Mouse (Mus musculus): ENCODE data around the gene Plxna4. TPM values are rescaled to one million over a fixed set of nuclear protein-coding genes. Genes with fewer than 3 reads are reported as not detected.

Gene Plxna4
- polyA plus RNA-seq, 1 experiment from 2014 or later, result 1.8 TPM

- H3K27me3 ChIP-seq (replicated peaks; ENCODE audit: control insufficient read depth, insufficient read depth, low read length), result no peaks in the 10 kb centered on the region
- no peaks in the 10 kb centered on the region for H3K4me1 ChIP-seq (replicated peaks; ENCODE audit: control insufficient read depth, insufficient read depth, low read length)
- no peak overlapping the region for H3K4me3 ChIP-seq (ENCODE audit: low read depth, low read length)
- ATAC-seq (replicated peaks; ENCODE audit: low FRiP score) (no peak), DNase-seq (ENCODE audit: low spot score) (no peak)
- H3K9ac ChIP-seq (ENCODE audit: low read depth, low read length), result no peak overlapping the region
- H3K27ac ChIP-seq (ENCODE audit: low read depth, low read length), result no peak overlapping the region
- H3K9me3 ChIP-seq (ENCODE audit: control insufficient read depth, low read length), result no peaks in the 10 kb centered on the region
- H3K4me2 ChIP-seq, result no peak overlapping the region
- no peaks in the 10 kb centered on the region for H3K36me3 ChIP-seq (ENCODE audit: control insufficient read depth, insufficient read depth, low read length)
- WGBS, result 79% methylated on average over 3 of the region's 3 CpGs
Measured at GRCm38 (mm10) chr6:32456641-32457040, 131.4 kb downstream of the Plxna4 start.

- no peak for ATAC-seq (replicated peaks; ENCODE audit: low FRiP score)
- Histone ChIP-seq H3K4me2 (no peak overlapping the region), H3K9me3 (ENCODE audit: control insufficient read depth, low read length) (no peaks in the 10 kb centered on the region), H3K9ac (ENCODE audit: low read depth, low read length) (no peak overlapping the region), H3K27me3 (replicated peaks; ENCODE audit: control insufficient read depth, insufficient read depth, low read length) (no peaks in the 10 kb centered on the region), H3K36me3 (ENCODE audit: control insufficient read depth, insufficient read depth, low read length) (no peaks in the 10 kb centered on the region), H3K4me1 (replicated peaks; ENCODE audit: control insufficient read depth, insufficient read depth, low read length) (no peaks in the 10 kb centered on the region), H3K4me3 (ENCODE audit: low read depth, low read length) (no peak overlapping the region), H3K27ac (ENCODE audit: low read depth, low read length) (no peak overlapping the region)
- no peak for DNase-seq (ENCODE audit: low spot score)
Measured at GRCm38 (mm10) chr6:32451851-32452250, 136.1 kb downstream of the Plxna4 start.

GRCm38 (mm10) chr6:32449237-32449963 is 138.6 kb downstream of the Plxna4 start:
- H3K36me3 ChIP-seq (ENCODE audit: control insufficient read depth, insufficient read depth, low read length), result no peaks in the 10 kb centered on the region
- no peaks in the 10 kb centered on the region for H3K27me3 ChIP-seq (replicated peaks; ENCODE audit: control insufficient read depth, insufficient read depth, low read length)
- no peak for ATAC-seq (replicated peaks; ENCODE audit: low FRiP score)
- H3K4me1 ChIP-seq (replicated peaks; ENCODE audit: control insufficient read depth, insufficient read depth, low read length), result no peaks in the 10 kb centered on the region
- no peak for DNase-seq (ENCODE audit: low spot score)
- H3K4me3 ChIP-seq (ENCODE audit: low read depth, low read length), result no peak overlapping the region
- no peak overlapping the region for H3K4me2 ChIP-seq
- H3K27ac ChIP-seq (ENCODE audit: low read depth, low read length), result no peak overlapping the region
- 76% methylated on average over 8 of the region's 8 CpGs for WGBS
- H3K9me3 ChIP-seq (ENCODE audit: control insufficient read depth, low read length), result no peaks in the 10 kb centered on the region
- H3K9ac ChIP-seq (ENCODE audit: low read depth, low read length), result no peak overlapping the region

GRCm38 (mm10) chr6:32448787-32449186 is 139.2 kb downstream of the Plxna4 start:
- Histone ChIP-seq H3K4me2 (no peak overlapping the region), H3K9me3 (ENCODE audit: control insufficient read depth, low read length) (no peaks in the 10 kb centered on the region), H3K27ac (ENCODE audit: low read depth, low read length) (no peak overlapping the region), H3K36me3 (ENCODE audit: control insufficient read depth, insufficient read depth, low read length) (no peaks in the 10 kb centered on the region), H3K27me3 (replicated peaks; ENCODE audit: control insufficient read depth, insufficient read depth, low read length) (no peaks in the 10 kb centered on the region), H3K4me1 (replicated peaks; ENCODE audit: control insufficient read depth, insufficient read depth, low read length) (no peaks in the 10 kb centered on the region), H3K9ac (ENCODE audit: low read depth, low read length) (no peak overlapping the region), H3K4me3 (ENCODE audit: low read depth, low read length) (no peak overlapping the region)
- no peak for ATAC-seq (replicated peaks; ENCODE audit: low FRiP score)
- WGBS, result 78% methylated on average over 3 of the region's 3 CpGs
- DNase-seq (ENCODE audit: low spot score), result no peak

GRCm38 (mm10) chr6:32446276-32446675 is 141.7 kb downstream of the Plxna4 start:
- Histone ChIP-seq H3K27ac (ENCODE audit: low read depth, low read length) (no peak overlapping the region), H3K4me3 (ENCODE audit: low read depth, low read length) (no peak overlapping the region), H3K36me3 (ENCODE audit: control insufficient read depth, insufficient read depth, low read length) (no peaks in the 10 kb centered on the region), H3K9ac (ENCODE audit: low read depth, low read length) (no peak overlapping the region), H3K4me2 (no peak overlapping the region), H3K9me3 (ENCODE audit: control insufficient read depth, low read length) (no peaks in the 10 kb centered on the region), H3K27me3 (replicated peaks; ENCODE audit: control insufficient read depth, insufficient read depth, low read length) (no peaks in the 10 kb centered on the region), H3K4me1 (replicated peaks; ENCODE audit: control insufficient read depth, insufficient read depth, low read length) (no peaks in the 10 kb centered on the region)
- DNase-seq (ENCODE audit: low spot score) (no peak), ATAC-seq (replicated peaks; ENCODE audit: low FRiP score) (no peak)
- WGBS, result 75% methylated on average over 4 of the region's 4 CpGs

GRCm38 (mm10) chr6:32445246-32445645 is 142.7 kb downstream of the Plxna4 start:
- H3K9ac ChIP-seq (ENCODE audit: low read depth, low read length), result no peak overlapping the region
- H3K27ac ChIP-seq (ENCODE audit: low read depth, low read length), result no peak overlapping the region
- H3K4me2 ChIP-seq, result no peak overlapping the region
- WGBS, result 57% methylated on average over 2 of the region's 2 CpGs
- no peaks in the 10 kb centered on the region for H3K27me3 ChIP-seq (replicated peaks; ENCODE audit: control insufficient read depth, insufficient read depth, low read length)
- no peaks in the 10 kb centered on the region for H3K9me3 ChIP-seq (ENCODE audit: control insufficient read depth, low read length)
- H3K4me1 ChIP-seq (replicated peaks; ENCODE audit: control insufficient read depth, insufficient read depth, low read length), result no peaks in the 10 kb centered on the region
- DNase-seq (ENCODE audit: low spot score) (no peak), ATAC-seq (replicated peaks; ENCODE audit: low FRiP score) (no peak)
- H3K36me3 ChIP-seq (ENCODE audit: control insufficient read depth, insufficient read depth, low read length), result no peaks in the 10 kb centered on the region
- H3K4me3 ChIP-seq (ENCODE audit: low read depth, low read length), result no peak overlapping the region

GRCm38 (mm10) chr6:32444393-32444792 is 143.6 kb downstream of the Plxna4 start:
- no peak overlapping the region for H3K9ac ChIP-seq (ENCODE audit: low read depth, low read length)
- H3K4me2 ChIP-seq, result no peak overlapping the region
- H3K4me3 ChIP-seq (ENCODE audit: low read depth, low read length), result no peak overlapping the region
- no peaks in the 10 kb centered on the region for H3K9me3 ChIP-seq (ENCODE audit: control insufficient read depth, low read length)
- H3K27ac ChIP-seq (ENCODE audit: low read depth, low read length), result no peak overlapping the region
- DNase-seq (ENCODE audit: low spot score) (no peak), ATAC-seq (replicated peaks; ENCODE audit: low FRiP score) (no peak)
- no peaks in the 10 kb centered on the region for H3K27me3 ChIP-seq (replicated peaks; ENCODE audit: control insufficient read depth, insufficient read depth, low read length)
- no peaks in the 10 kb centered on the region for H3K4me1 ChIP-seq (replicated peaks; ENCODE audit: control insufficient read depth, insufficient read depth, low read length)
- H3K36me3 ChIP-seq (ENCODE audit: control insufficient read depth, insufficient read depth, low read length), result no peaks in the 10 kb centered on the region
- 73% methylated on average over 2 of the region's 2 CpGs for WGBS

GRCm38 (mm10) chr6:32443679-32444078 is 144.3 kb downstream of the Plxna4 start:
- WGBS, result 80% methylated on average over 1 of the region's 1 CpGs
- no peak overlapping the region for H3K4me2 ChIP-seq
- H3K27ac ChIP-seq (ENCODE audit: low read depth, low read length), result no peak overlapping the region
- H3K9ac ChIP-seq (ENCODE audit: low read depth, low read length), result no peak overlapping the region
- no peaks in the 10 kb centered on the region for H3K9me3 ChIP-seq (ENCODE audit: control insufficient read depth, low read length)
- H3K27me3 ChIP-seq (replicated peaks; ENCODE audit: control insufficient read depth, insufficient read depth, low read length), result no peaks in the 10 kb centered on the region
- no peak overlapping the region for H3K4me3 ChIP-seq (ENCODE audit: low read depth, low read length)
- DNase-seq (ENCODE audit: low spot score) (no peak), ATAC-seq (replicated peaks; ENCODE audit: low FRiP score) (no peak)
- no peaks in the 10 kb centered on the region for H3K36me3 ChIP-seq (ENCODE audit: control insufficient read depth, insufficient read depth, low read length)
- H3K4me1 ChIP-seq (replicated peaks; ENCODE audit: control insufficient read depth, insufficient read depth, low read length), result no peaks in the 10 kb centered on the region

GRCm38 (mm10) chr6:32439434-32439833 is 148.6 kb downstream of the Plxna4 start:
- Histone ChIP-seq H3K27ac (ENCODE audit: low read depth, low read length) (no peak overlapping the region), H3K36me3 (ENCODE audit: control insufficient read depth, insufficient read depth, low read length) (no peaks in the 10 kb centered on the region), H3K9me3 (ENCODE audit: control insufficient read depth, low read length) (no peaks in the 10 kb centered on the region), H3K9ac (ENCODE audit: low read depth, low read length) (no peak overlapping the region), H3K4me1 (replicated peaks; ENCODE audit: control insufficient read depth, insufficient read depth, low read length) (no peaks in the 10 kb centered on the region), H3K4me3 (ENCODE audit: low read depth, low read length) (no peak overlapping the region), H3K27me3 (replicated peaks; ENCODE audit: control insufficient read depth, insufficient read depth, low read length) (no peaks in the 10 kb centered on the region), H3K4me2 (no peak overlapping the region)
- 72% methylated on average over 2 of the region's 2 CpGs for WGBS
- no peak for ATAC-seq (replicated peaks; ENCODE audit: low FRiP score)
- DNase-seq (ENCODE audit: low spot score), result no peak
